Mouse (Mus musculus) lung, postnatal 36 days (tissue): ENCODE measurements around the gene Dnajc3.
A peak's percentile ranks its signal among the peaks of the same experiment; 100 is the strongest.
"Not testable (repeated sequence)": the region's sequence is repeated elsewhere in the genome, so short reads cannot be mapped to it uniquely, and the experiment has no call there.

Experiments used
- DNase-seq: peaks from one replicate; pipeline ENCODE4 v3.0.0; 2022; ENCODE audit warnings: mixed read lengths

The Dnajc3 gene

DNA sequence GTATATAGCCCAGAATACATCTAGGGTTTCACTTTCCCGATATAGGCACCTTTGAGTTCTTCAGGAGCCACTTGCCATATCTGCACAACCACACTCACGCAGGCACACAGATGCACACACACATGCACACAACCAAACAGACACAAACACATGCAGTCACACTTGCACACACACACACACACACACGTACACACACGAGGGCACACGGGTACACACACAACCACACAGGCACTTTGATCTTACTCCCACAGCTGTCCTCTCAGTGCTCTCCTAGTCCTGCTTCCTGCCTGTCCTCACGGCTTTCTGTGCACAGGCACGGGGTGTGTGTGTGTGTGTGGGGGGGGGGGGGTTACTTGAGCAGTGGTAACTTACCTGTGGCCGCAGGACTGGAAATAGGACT, 4.8 kb upstream of the Dnajc3 start:
- no peak for DNase-seq

DNA sequence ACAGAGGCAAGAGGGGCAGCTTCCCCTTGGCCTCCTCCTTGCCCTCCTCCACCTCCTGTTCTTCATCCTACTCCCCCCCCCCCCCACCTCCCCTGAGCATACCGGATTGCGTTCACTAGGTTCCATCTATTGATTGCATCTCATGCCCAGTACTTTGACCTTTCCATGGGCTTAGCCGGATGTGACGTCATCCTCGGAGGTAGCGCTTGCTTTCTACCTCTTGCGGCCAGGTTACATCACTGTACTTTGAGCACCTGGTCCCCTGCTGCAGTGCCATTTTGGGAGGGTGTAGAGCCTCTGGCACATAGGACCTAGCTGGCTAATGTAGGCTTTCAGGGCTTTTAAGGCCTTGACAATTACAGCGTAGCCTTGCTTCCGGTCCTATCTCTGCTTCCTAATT, 3.1 kb upstream of the Dnajc3 start:
- no peak for DNase-seq

GRCm38 (mm10) chr14:118936236-118936635, 1.5 kb upstream of the Dnajc3 start:
- DNase-seq, result no peak

DNA sequence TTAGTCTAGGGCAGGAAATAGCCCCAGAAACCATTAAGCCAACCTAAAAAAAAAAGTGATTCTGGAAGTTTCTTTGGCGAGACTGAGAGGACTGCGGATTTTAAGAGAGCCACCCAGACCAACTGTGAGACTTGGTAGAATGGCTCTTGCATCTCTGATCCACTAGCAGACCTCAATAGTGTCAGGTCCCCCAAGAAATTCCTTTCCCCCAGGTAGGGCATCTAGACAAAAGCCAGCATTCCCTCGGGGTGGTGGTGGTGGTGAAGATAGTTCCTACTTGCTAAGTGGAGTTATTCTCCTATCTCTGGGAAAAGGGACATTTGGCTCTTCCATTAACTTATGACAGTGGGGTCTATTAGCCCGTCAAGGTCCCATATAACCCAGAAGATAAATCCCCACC, 824 bp upstream of the Dnajc3 start:
- DNase-seq, result no peak

- DNase-seq, result peak; percentile 35
Measured at GRCm38 (mm10) chr14:118938551-118938950, 775 bp downstream of the Dnajc3 start.

- DNase-seq, result no peak
Measured at GRCm38 (mm10) chr14:118940796-118941495, 3.2 kb downstream of the Dnajc3 start.

- DNase-seq, result no peak
Measured at GRCm38 (mm10) chr14:118942076-118942475, 4.3 kb downstream of the Dnajc3 start.

- DNase-seq, result no peak
Measured at GRCm38 (mm10) chr14:118944702-118945101, 6.9 kb downstream of the Dnajc3 start.

DNA sequence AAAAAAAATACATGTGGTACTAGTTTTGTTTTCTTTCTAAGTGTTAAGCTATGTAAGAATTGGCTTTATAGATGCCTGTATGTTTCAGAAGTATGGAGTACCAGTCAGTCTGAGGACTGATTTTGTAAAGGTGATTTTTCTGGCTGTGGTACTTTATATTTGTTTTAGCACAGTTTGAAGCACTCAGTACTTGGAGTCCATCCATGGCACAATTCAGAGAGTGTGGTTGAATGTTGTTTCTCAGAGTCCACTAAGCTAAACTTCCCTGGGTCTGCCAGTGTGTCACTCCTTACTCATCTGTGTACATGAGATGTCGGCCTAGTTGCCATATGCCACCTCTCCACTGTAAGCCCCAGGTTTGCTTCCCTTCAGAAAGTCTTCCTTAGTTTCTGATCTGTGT, 11.1 kb downstream of the Dnajc3 start:
- DNase-seq, result peak; percentile 63

DNA sequence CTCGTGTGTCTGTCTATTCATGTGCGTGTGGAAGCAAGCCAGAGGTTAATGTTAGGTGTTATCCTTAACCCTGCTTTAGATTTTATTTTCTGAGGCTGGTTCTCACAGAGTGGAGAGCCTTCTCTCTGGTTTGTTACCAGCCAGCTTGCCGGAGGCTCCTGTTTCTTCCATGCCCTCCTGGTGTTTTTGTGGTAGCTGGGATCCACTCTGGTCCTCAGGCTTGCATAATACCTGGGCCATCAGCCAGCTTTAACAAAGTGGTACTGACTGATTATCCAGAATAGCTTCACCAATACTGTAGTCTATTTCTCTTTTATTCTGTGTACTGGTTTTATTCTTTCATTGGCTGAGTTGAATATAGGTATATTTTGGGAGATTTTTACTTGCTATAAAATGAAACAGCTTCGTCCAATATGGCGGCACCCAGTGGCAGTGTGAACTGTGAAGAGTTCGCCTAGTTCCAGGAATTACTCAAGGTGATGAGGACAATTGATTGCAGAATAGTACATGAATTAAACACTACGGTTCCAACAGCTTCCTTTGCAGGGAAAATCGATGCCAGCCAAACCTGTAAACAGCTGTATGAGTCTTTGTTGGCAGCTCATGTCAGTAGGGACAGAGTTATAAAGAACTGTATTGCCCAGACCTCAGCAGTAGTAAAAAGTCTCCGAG, 14.3 kb downstream of the Dnajc3 start:
- DNase-seq, result peak; percentile 75

GRCm38 (mm10) chr14:118958010-118958409, 20.2 kb downstream of the Dnajc3 start:
- no peak for DNase-seq

DNA sequence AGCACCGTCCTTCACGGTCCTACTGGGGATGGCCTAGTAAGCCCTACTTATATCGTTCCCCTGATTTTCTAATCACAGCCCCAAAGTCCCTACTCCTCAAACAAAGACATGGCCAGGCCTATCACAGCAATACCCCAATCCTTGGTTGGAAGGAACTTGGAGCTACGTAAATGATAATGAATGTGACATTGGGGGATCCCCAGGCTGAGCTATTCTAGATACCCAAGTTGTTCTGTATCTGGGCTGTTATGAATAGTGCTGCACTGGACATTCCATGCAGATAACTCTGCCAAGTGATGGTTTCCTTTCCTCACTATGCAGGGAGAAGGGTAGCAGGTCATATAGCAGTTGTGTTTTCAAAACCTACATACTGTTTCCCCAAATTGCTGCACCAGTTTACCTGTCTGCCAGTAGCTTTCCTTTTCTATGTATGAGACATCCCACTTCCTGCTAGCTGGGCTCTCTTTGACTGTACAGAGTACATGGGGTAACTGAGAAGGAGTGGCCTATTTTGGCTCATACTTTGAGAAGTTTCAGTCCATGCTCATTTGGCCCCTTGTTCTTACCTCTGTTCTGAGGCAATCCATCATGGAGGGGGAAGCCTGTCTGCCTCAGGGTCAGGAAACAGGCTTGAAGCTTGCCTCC, 27.7 kb downstream of the Dnajc3 start:
- no peak for DNase-seq

DNA sequence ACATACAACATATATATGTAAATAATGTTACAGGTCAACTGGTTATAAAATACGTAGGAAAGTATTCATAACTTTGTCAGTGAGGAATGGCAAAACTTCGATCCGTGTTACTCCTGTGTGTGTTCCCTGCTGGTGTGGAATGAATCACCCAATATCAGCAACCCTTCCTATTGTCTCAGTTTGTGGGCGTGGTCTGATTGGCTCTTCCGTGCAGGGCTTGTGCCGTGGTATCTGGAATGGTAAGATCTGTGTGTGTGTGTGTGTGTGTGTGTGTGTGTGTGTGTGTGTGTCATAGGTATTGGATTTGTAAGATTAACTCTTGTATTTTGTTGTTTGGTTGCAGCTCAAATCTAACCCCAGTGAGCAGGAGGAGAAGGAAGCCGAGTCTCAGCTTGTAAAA, 29.9 kb downstream of the Dnajc3 start:
- no peak for DNase-seq

- DNase-seq, result no peak
Measured at GRCm38 (mm10) chr14:118972268-118972667, 34.5 kb downstream of the Dnajc3 start.

DNA sequence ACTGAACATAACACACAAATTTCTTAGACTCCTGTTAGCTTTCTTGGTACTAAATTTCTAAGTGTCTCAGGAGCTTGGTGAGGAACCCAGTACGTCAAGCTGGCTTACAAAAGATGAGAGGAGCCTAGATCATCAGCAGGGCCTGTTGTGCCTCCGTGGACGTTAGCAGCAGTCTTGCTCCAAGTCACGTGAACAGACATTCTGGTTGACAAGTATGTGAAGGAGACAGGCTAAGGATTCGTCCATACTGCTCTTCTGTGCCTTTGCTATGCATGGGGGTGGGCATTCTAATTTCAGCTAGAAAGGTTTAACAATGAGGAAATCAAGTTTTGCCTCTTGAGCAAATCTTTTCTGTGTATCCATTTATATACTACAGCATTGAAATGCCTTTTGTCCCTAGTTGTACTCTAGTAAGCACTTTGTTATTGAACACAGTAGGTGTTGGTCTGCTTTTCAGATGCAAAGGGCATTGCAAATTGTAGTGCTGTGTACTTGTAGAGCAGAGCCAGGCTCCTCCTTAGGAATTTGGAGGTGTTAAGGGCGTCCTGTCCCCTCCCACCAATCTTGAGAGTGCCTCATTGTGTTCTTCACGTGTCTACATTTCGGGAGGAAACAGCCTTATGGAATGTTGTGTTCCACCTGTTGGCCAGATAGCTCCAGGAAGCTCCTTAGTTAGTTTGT, 39.5 kb downstream of the Dnajc3 start:
- no peak for DNase-seq

GRCm38 (mm10) chr14:118979571-118980325, 42.0 kb downstream of the Dnajc3 start:
- DNase-seq, result no peak

DNA sequence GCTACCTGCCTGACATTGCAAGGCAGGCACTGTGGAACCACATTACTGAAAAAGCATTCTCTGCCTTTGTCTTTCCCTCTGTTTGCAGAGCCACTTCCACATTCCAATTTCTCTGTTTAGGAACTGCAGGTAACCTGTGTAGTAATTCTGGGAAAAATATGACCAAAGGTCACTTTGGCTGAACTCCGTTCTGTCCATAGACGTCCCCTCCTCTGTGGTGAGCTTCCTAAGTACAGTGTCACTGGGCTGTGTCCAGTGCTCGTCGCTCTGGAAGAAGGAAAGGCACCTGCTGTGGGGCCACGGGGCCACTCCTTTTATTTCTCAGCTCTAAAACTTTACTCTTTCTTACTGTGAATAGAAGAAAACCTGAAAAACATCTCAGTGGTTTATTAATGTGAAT, 42.6 kb downstream of the Dnajc3 start:
- DNase-seq, result no peak

GRCm38 (mm10) chr14:118980890-118981289, 43.1 kb downstream of the Dnajc3 start:
- no peak for DNase-seq

DNA sequence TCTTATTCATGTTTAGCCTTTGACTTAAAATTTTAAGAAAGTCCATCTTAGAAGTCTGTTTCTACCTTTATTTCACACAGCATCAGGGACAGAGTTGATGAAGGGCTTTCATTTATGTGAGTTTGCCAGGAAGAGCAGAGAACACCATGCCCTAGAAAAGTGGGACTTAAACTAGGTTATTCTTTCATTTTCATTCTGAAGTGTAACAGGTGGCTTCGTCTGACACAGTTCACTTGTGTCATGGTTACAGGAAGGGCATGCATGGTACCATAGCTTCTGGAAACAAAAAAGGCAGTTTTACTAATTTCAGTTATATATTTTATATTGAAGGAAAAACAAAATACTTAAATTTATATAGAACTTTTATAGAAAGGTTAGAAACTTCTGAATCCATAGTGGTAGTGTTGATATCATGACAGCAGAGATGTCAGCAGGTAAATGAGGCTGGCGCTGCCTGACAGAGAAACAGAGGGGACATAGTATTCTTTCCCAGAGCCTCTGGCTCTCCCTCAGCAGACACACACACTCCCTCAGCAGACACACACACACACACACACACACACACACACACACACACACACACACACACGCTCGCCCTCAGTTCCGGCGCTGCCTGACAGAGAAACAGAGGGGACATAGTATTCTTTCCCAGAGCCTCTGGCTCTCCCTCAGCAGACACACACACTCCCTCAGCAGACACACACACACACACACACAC, 44.1 kb downstream of the Dnajc3 start:
- not testable (repeated sequence) for DNase-seq

- not testable (repeated sequence) for DNase-seq
Measured at GRCm38 (mm10) chr14:118982429-118983045, 44.8 kb downstream of the Dnajc3 start.

GRCm38 (mm10) chr14:118983396-118983795, 45.6 kb downstream of the Dnajc3 start:
- no peak for DNase-seq

GRCm38 (mm10) chr14:118984161-118984560, 46.4 kb downstream of the Dnajc3 start:
- no peak for DNase-seq
